Mouse (Mus musculus): Measurements from ENCODE around the gene Rbms2. TPM values are rescaled to one million over a fixed set of nuclear protein-coding genes. Genes with fewer than 3 reads are reported as not detected.
A peak's percentile ranks its signal among the peaks of the same experiment; 100 is the strongest.

Gene Rbms2
- polyA plus RNA-seq, 1 experiment from 2014 or later, result 43.4 TPM

DNA sequence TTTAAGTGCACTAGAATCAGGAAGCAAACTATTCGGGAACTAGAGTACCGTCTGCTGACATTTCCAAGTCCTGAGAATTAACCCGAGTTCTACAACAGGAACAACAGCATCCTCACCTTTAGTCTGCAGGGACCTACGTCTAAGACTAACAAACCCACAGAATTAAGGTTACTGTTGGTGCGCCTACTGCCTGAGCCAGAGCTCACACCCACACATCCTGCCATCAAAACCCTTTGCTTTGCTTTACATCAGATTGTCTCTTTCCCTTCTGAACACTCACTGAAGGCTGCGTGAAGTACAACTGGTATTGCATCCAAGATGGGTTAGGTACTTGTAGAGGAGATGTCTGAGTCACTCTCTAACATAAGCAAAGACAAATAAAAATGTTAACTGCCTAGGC, 44.7 kb downstream of the Rbms2 start:
- ATAC-seq (ENCODE audit: insufficient number of reproducible peaks, low FRiP score), result no peak
- Histone ChIP-seq H3K9ac (no peak overlapping the region), H3K27me3 (replicated peaks) (no peaks in the 10 kb centered on the region), H3K27ac (ENCODE audit: poor library complexity, severe bottlenecking) (no peak overlapping the region), H3K36me3 (peaks cover 84% of the 10 kb centered on the region), H3K4me2 (no peak overlapping the region), H3K4me3 (no peak overlapping the region), H3K9me3 (replicated peaks) (no peaks in the 10 kb centered on the region), H3K4me1 (replicated peaks) (no peaks in the 10 kb centered on the region)
- WGBS, result 85% methylated on average over 6 of the region's 6 CpGs

DNA sequence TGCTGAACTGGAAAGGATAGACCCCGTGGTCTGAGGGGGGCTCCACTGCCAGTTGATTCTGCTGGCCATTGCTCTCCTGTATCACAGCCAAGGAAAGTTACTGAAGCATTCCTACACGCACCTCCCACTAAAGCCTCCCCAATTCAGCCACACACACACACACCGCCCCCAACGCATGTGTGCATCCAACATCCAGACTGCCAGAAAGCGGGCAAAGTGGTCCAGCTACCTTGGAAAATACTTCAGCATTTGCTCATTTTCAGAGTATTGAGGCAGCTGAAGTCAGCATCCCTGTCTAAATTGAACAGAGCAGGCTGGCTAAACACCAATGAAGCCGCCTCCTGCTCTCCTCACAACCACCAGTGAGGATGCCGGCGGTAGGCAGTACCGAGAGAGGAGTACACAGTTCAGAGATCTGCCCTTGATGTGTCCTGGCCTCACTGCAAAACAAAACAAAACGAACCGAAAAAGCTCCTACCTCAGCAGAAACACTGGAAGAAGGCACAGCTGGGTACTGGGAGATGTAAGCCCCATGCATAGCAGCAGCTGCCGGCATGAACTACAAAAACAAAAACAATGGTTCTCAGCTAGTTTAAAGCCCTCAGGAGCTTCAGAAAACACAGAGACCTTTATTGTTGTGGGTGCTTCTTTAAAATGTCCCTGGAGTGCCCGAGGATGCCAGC, 46.3 kb downstream of the Rbms2 start:
- Histone ChIP-seq H3K9me3 (replicated peaks) (no peaks in the 10 kb centered on the region), H3K27me3 (replicated peaks) (no peaks in the 10 kb centered on the region), H3K4me3 (no peak overlapping the region), H3K9ac (no peak overlapping the region), H3K27ac (ENCODE audit: poor library complexity, severe bottlenecking) (no peak overlapping the region), H3K4me2 (no peak overlapping the region), H3K4me1 (replicated peaks) (no peaks in the 10 kb centered on the region), H3K36me3 (peaks cover 83% of the 10 kb centered on the region)
- WGBS, result 57% methylated on average over 13 of the region's 13 CpGs
- no peak for ATAC-seq (ENCODE audit: insufficient number of reproducible peaks, low FRiP score)

DNA sequence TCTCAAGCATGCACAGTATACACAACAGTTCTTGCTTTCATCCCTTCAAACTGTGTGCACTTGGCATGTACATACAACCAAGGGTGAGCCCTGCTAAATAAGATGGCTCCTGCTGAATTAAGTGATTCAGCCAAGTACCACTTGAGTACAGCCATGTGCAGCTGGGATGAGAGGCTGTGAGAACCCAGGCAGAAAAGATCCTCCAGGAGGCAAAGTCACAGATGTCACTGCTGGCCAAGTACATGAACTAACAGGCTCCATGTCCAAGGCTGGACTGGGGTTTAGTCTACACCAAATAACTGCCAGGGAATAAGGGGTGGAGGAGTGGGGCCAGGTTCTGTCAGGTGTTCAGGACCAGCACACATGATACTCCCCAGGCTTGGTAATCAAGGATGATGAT, 48.3 kb downstream of the Rbms2 start:
- Histone ChIP-seq H3K27ac (ENCODE audit: poor library complexity, severe bottlenecking) (no peak overlapping the region), H3K27me3 (replicated peaks) (no peaks in the 10 kb centered on the region), H3K4me3 (no peak overlapping the region), H3K36me3 (peaks cover 80% of the 10 kb centered on the region), H3K4me1 (replicated peaks) (peaks cover 4% of the 10 kb centered on the region; the same call in 1 of the 2 replicates), H3K9me3 (replicated peaks) (no peaks in the 10 kb centered on the region), H3K4me2 (no peak overlapping the region), H3K9ac (no peak overlapping the region)
- no peak for ATAC-seq (ENCODE audit: insufficient number of reproducible peaks, low FRiP score)

DNA sequence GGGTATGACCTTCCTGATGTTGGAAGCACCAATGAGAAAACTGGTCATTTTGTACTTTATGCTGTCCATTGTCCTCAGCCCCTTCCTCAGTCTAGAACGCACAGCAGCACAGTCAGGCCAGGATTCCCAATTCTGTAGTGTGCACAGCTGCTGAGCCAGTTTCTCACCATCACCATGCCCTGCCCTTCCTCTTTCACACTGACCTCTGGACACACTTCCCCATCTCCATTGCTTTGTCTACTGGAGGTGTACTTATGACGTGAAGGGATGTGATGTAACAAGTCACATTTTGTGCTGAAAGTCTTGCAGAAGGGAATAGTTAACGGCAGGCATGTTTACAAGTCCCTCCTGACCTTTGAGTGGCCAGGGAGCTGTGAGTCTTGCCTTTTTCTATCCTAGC, 48.8 kb downstream of the Rbms2 start:
- no peak for ATAC-seq (ENCODE audit: insufficient number of reproducible peaks, low FRiP score)
- Histone ChIP-seq H3K9ac (no peak overlapping the region), H3K9me3 (replicated peaks) (no peaks in the 10 kb centered on the region), H3K27ac (ENCODE audit: poor library complexity, severe bottlenecking) (no peak overlapping the region), H3K4me2 (no peak overlapping the region), H3K27me3 (replicated peaks) (no peaks in the 10 kb centered on the region), H3K36me3 (peaks cover 83% of the 10 kb centered on the region), H3K4me1 (replicated peaks) (peaks cover 4% of the 10 kb centered on the region; the same call in 1 of the 2 replicates), H3K4me3 (no peak overlapping the region)
- 84% methylated on average over 3 of the region's 3 CpGs for WGBS

DNA sequence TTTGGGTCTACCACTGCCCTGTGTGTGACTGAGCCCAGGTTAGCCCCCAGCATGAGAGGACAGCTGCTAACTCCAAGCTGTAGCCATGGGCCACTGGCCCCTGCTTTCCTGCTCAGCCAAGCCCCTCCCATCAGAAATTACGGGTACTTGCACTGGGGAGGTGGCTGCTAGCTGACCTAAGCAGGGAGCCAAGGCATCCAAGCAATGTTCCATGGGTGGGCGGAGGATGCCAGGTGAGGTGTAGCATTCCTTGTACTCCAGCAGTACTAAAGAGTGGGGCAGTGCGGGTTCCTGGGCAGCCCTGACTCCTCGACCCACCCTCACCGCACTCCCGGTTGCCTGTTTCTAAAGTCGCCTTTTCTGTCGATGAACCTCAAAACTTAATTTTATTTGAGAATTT, 52.0 kb downstream of the Rbms2 start:
- Histone ChIP-seq H3K4me1 (replicated peaks) (peaks cover 4% of the 10 kb centered on the region; the same call in 1 of the 2 replicates), H3K9ac (no peak overlapping the region), H3K27ac (ENCODE audit: poor library complexity, severe bottlenecking) (no peak overlapping the region), H3K36me3 (peaks cover 86% of the 10 kb centered on the region), H3K4me3 (no peak overlapping the region), H3K4me2 (no peak overlapping the region), H3K27me3 (replicated peaks) (no peaks in the 10 kb centered on the region), H3K9me3 (replicated peaks) (no peaks in the 10 kb centered on the region)
- ATAC-seq (ENCODE audit: insufficient number of reproducible peaks, low FRiP score), result 0 out of 2 replicates have a peak, but pooled peaks have one; percentile 43
- WGBS, result 81% methylated on average over 8 of the region's 8 CpGs

DNA sequence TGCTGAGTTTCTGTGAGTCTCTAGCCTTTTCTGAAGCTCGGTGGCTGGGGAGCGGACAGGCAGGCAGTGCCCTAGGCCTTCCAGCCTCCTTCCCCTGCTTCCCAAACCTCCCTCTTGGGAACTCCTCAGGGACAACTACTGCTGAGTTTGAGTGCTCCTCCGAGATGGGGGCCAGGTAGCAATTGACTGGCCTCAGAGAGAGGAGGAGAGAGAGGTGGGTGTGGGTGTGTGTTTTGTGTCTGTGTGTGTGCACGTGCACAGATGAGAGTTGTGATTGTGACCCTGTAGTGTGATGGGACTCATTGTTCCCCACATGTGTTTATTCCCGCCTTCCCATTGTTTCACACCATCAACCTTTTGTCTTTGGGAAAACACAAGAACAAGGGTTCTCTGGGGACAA, 52.6 kb downstream of the Rbms2 start:
- Histone ChIP-seq H3K4me3 (no peak overlapping the region), H3K36me3 (peaks cover 88% of the 10 kb centered on the region), H3K9me3 (replicated peaks) (no peaks in the 10 kb centered on the region), H3K27ac (ENCODE audit: poor library complexity, severe bottlenecking) (no peak overlapping the region), H3K9ac (peak overlapping the region; percentile 19; the same call in 1 of the 2 replicates), H3K27me3 (replicated peaks) (no peaks in the 10 kb centered on the region), H3K4me2 (no peak overlapping the region), H3K4me1 (replicated peaks) (peaks cover 4% of the 10 kb centered on the region; the same call in 1 of the 2 replicates)
- ATAC-seq (ENCODE audit: insufficient number of reproducible peaks, low FRiP score), result no peak
- WGBS, result 68% methylated on average over 5 of the region's 5 CpGs

DNA sequence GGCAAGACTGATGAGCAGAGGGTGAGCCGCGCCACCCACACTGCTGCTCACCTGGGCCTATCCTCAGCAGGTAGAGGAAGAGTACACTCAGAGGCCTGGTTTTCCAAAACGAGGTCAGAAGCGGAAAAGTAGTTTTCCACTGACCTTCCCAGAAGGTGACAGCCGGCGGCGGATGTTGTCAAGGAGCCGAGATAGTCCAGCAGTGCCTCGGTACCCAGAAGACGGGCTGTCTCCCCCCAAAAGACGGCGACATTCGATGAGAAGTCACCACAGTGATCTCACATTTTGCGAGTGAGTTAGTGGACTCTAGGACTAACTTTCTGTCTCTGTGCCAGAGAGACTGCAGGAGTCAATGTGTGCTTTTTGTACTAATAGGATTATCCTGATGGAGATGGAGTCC, 54.1 kb downstream of the Rbms2 start:
- no peaks in the 10 kb centered on the region for H3K9me3 ChIP-seq (replicated peaks)
- H3K4me3 ChIP-seq, result no peak overlapping the region
- H3K4me2 ChIP-seq, result no peak overlapping the region
- no peak for ATAC-seq (ENCODE audit: insufficient number of reproducible peaks, low FRiP score)
- no peak overlapping the region for H3K27ac ChIP-seq (ENCODE audit: poor library complexity, severe bottlenecking)
- no peak overlapping the region for H3K9ac ChIP-seq
- 82% methylated on average over 14 of the region's 14 CpGs for WGBS
- H3K36me3 ChIP-seq, result peaks cover 89% of the 10 kb centered on the region
- peaks cover 4% of the 10 kb centered on the region; the same call in 1 of the 2 replicates for H3K4me1 ChIP-seq (replicated peaks)
- H3K27me3 ChIP-seq (replicated peaks), result no peaks in the 10 kb centered on the region

DNA sequence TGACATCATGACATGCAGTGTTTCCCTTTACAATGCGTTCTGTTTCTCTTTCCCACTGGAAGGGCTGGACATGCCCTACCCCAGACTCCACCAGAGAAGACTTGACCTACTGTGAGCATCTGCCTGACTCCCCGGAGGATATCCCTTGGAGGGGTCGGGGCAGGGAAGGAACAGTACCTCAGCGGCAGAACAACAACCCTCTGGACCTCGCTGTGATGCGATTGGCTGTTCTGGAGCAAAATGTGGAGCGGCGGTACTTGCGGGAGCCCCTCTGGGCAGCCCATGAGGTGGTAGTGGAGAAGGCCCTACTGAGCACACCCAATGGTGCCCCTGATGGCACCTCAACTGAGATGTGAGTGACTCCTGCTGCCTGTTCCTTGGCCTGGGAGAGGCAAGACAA, 55.3 kb downstream of the Rbms2 start:
- no peak for ATAC-seq (ENCODE audit: insufficient number of reproducible peaks, low FRiP score)
- Histone ChIP-seq H3K36me3 (peaks cover 90% of the 10 kb centered on the region), H3K4me1 (replicated peaks) (peaks cover 4% of the 10 kb centered on the region; the same call in 1 of the 2 replicates), H3K9ac (no peak overlapping the region), H3K4me2 (no peak overlapping the region), H3K27me3 (replicated peaks) (no peaks in the 10 kb centered on the region), H3K4me3 (no peak overlapping the region), H3K9me3 (replicated peaks) (no peaks in the 10 kb centered on the region), H3K27ac (ENCODE audit: poor library complexity, severe bottlenecking) (no peak overlapping the region)
- 89% methylated on average over 9 of the region's 9 CpGs for WGBS

DNA sequence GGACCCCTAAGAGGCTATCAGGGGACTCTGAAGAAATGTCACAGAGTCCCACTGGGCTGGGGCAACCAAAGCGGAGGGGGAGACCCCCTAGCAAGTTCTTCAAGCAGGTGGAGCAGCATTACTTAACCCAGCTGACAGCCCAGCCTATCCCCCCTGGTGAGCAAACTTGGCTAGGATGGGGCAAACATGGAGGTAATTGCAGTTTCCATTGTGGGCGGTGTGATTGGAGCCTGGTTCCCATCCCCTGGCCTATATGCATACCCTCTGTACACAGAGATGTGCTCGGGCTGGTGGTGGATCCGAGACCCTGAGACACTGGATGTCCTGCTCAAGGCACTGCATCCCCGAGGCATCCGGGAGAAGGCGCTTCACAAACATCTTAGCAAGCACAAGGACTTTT, 56.3 kb downstream of the Rbms2 start:
- no peak for ATAC-seq (ENCODE audit: insufficient number of reproducible peaks, low FRiP score)

DNA sequence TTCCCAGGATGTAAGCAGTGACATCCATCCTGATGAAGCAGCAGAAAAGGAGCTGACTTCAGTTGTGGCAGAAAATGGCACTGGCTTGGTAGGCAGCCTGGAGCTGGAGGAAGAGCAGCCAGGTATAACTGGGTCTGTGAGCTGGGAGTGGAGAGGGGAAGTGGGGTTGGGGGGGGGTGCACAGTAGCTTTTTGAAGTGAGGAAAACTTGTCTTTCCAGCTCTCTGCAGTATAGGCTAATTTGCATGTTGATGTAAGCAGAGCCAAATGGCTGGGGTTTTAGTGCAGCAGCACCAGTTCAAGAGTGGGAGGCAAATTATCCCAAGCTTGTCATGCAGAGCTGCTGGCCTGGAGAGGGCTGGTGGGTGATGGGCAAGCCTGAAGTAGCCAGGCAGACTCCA, 68.9 kb downstream of the Rbms2 start:
- Histone ChIP-seq H3K4me2 (no peak overlapping the region), H3K9ac (no peak overlapping the region), H3K27me3 (replicated peaks) (no peaks in the 10 kb centered on the region), H3K36me3 (peaks cover 64% of the 10 kb centered on the region), H3K4me1 (replicated peaks) (peaks cover 10% of the 10 kb centered on the region), H3K9me3 (replicated peaks) (no peaks in the 10 kb centered on the region), H3K27ac (ENCODE audit: poor library complexity, severe bottlenecking) (no peak overlapping the region), H3K4me3 (no peak overlapping the region)
- no peak for ATAC-seq (ENCODE audit: insufficient number of reproducible peaks, low FRiP score)

More for the DNA sequence above, 56.3 kb downstream of the Rbms2 start:
- no peak overlapping the region for H3K4me2 ChIP-seq
- H3K36me3 ChIP-seq, result peaks cover 93% of the 10 kb centered on the region
- WGBS, result 89% methylated on average over 7 of the region's 7 CpGs
- peaks cover 4% of the 10 kb centered on the region; the same call in 1 of the 2 replicates for H3K4me1 ChIP-seq (replicated peaks)
- H3K9ac ChIP-seq, result no peak overlapping the region
- no peak overlapping the region for H3K27ac ChIP-seq (ENCODE audit: poor library complexity, severe bottlenecking)
- no peaks in the 10 kb centered on the region for H3K27me3 ChIP-seq (replicated peaks)
- H3K4me3 ChIP-seq, result no peak overlapping the region
- H3K9me3 ChIP-seq (replicated peaks), result no peaks in the 10 kb centered on the region

DNA sequence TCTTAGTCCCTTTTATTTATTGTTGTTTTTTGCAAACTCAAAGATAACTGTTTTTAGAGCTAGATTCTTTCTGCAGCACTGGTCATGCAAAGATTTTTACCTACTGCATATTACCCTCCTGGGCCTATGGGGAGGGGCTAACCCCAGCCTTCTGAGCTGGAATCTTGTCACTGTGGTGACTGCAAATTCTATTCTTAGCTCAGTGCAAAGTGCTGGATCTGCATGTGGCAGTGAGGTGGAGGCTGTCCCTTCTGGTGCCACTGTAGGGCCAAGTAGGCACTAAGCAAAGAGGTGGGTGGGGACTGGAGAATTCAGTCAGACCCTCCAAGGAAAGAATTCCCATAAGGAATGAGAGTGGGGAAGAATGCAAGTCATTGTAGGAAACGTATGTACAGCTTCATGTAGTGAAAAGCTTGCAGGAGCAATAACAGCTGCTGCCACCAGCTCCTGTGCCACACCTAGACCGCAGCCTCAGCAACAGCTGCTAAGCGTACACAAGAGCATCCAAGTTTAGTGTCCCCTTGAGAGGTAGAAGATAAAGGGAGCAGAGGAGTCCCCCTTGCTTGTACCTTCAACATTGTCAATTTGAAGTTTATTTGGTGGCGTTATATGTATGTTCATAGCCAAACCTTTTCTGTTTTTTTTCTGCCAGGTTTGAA, 69.9 kb downstream of the Rbms2 start:
- whole genome bisulfite sequencing, result 69% methylated on average over 4 of the region's 4 CpGs
- Histone ChIP-seq H3K9ac (no peak overlapping the region), H3K27ac (ENCODE audit: poor library complexity, severe bottlenecking) (peak overlapping the region; percentile 64; the same call in 1 of the 2 replicates), H3K27me3 (replicated peaks) (no peaks in the 10 kb centered on the region), H3K4me2 (peak overlapping the region; percentile 6; the same call in 1 of the 2 replicates), H3K9me3 (replicated peaks) (no peaks in the 10 kb centered on the region), H3K4me3 (no peak overlapping the region), H3K4me1 (replicated peaks) (peaks cover 10% of the 10 kb centered on the region), H3K36me3 (peaks cover 54% of the 10 kb centered on the region)
- ATAC-seq (ENCODE audit: insufficient number of reproducible peaks, low FRiP score), result peak; percentile 48; the same call in 1 of the 2 replicates

Data from heart, embryonic 12.5 days (tissue).